Mouse (Mus musculus) myocyte (in vitro differentiated cells): ENCODE measurements around the gene Spop. TPM values are rescaled to one million over a fixed set of nuclear protein-coding genes. Genes with fewer than 3 reads are reported as not detected.

Experiments used
- H3K27me3 ChIP-seq: one replicate; pipeline ENCODE4 v1.6.1; 2011; ENCODE audit not compliant: control insufficient read depth, insufficient read depth, insufficient read length
- H3K36me3 ChIP-seq: one replicate; pipeline ENCODE4 v1.6.1; 2011; ENCODE audit not compliant: control insufficient read depth, insufficient read depth
- H3K4me2 ChIP-seq: one replicate; pipeline ENCODE4 v1.6.1; 2011; ENCODE audit warnings: low read depth, control low read depth
- H3K4me3 ChIP-seq: one replicate; pipeline ENCODE4 v1.5.1; 2011; ENCODE audit warnings: mild to moderate bottlenecking, control low read depth, moderate library complexity
- H3K79me2 ChIP-seq: one replicate; pipeline ENCODE4 v1.6.1; 2011; ENCODE audit not compliant: control insufficient read depth, insufficient read depth
- H3ac ChIP-seq: one replicate; pipeline ENCODE4 v1.6.1; 2011; ENCODE audit not compliant: control insufficient read depth, insufficient read length
- CEBPB ChIP-seq: IDR thresholded peaks from 2 replicates; pipeline ENCODE4 v1.6.1; 2011; ENCODE audit warnings: mild to moderate bottlenecking, moderate library complexity; ENCODE audit not compliant: poor library complexity, insufficient read depth, severe bottlenecking
- E2F4 ChIP-seq: IDR thresholded peaks from one replicate; pipeline ENCODE4 v1.6.1; 2011; ENCODE audit warnings: mild to moderate bottlenecking, control low read depth, moderate library complexity; ENCODE audit not compliant: insufficient read depth
- MAX ChIP-seq: IDR thresholded peaks from one replicate; pipeline ENCODE4 v1.6.1; 2011; ENCODE audit warnings: low read depth, mild to moderate bottlenecking, control low read depth
- MYOD1 ChIP-seq, 3 experiments: IDR thresholded peaks; one replicate each; pipeline ENCODE4 v1.6.1; 2011; ENCODE audit warnings: control low read depth in 2 of 3, low read depth in 2 of 3, mild to moderate bottlenecking in 2 of 3, moderate library complexity in 1 of 3; ENCODE audit not compliant: insufficient read length in 2 of 3, control insufficient read depth in 1 of 3
- MYOG ChIP-seq, 3 experiments: IDR thresholded peaks; one replicate each; pipeline ENCODE4 v1.6.1; 2011; ENCODE audit warnings: control low read depth in 2 of 3, low read depth in 2 of 3, mild to moderate bottlenecking in 2 of 3; ENCODE audit not compliant: insufficient read length in 2 of 3, control insufficient read depth in 1 of 3, insufficient read depth in 1 of 3
- POLR2A ChIP-seq: IDR thresholded peaks from one replicate; pipeline ENCODE4 v1.6.1; 2011; ENCODE audit warnings: low read depth, mild to moderate bottlenecking, control low read depth, moderate library complexity; ENCODE audit not compliant: insufficient read length
- POLR2AphosphoS2 ChIP-seq: IDR thresholded peaks from one replicate; pipeline ENCODE4 v1.6.1; 2011; ENCODE audit warnings: low read depth, control low read depth; ENCODE audit not compliant: insufficient read length
- REST ChIP-seq: IDR thresholded peaks from one replicate; pipeline ENCODE4 v1.6.1; 2011; ENCODE audit warnings: mild to moderate bottlenecking, control low read depth, moderate library complexity; ENCODE audit not compliant: insufficient read depth, insufficient read length
- SRF ChIP-seq: IDR thresholded peaks from one replicate; pipeline ENCODE4 v1.6.1; 2011; ENCODE audit warnings: low read depth; ENCODE audit not compliant: control insufficient read depth, insufficient read length
- TCF12 ChIP-seq: IDR thresholded peaks from one replicate; pipeline ENCODE4 v1.6.1; 2011; ENCODE audit warnings: mild to moderate bottlenecking, control low read depth; ENCODE audit not compliant: poor library complexity, insufficient read depth, severe bottlenecking
- TCF3 ChIP-seq: IDR thresholded peaks from one replicate; pipeline ENCODE4 v1.6.1; 2011; ENCODE audit warnings: low read depth, control low read depth; ENCODE audit not compliant: insufficient read length
- USF1 ChIP-seq: IDR thresholded peaks from one replicate; pipeline ENCODE4 v1.6.1; 2011; ENCODE audit warnings: low read depth, mild to moderate bottlenecking, control low read depth, moderate library complexity
- polyA plus RNA-seq: library from polyadenylated mRNA; unstranded; fragments of >200 nt; fragmentation: generic; extraction: Trizol; gene quantifications from one replicate; pipeline ENCODE4 v1.2.1, GENCODE M21; 2012; ENCODE audit warnings: missing spikeins

Spop gene
- polyA plus RNA-seq, 1 experiment = 54.8 TPM

- H3ac ChIP-seq = no peak overlapping the region
- no peak overlapping the region for H3K4me2 ChIP-seq
- H3K36me3 ChIP-seq = no peaks in the 10 kb centered on the region
- H3K27me3 ChIP-seq = peaks cover 29% of the 10 kb centered on the region
- TF ChIP-seq POLR2AphosphoS2 = no peak
- no peak for TF ChIP-seq SRF
- no peak for TF ChIP-seq REST
- H3K79me2 ChIP-seq = no peaks in the 10 kb centered on the region
- H3K4me3 ChIP-seq = no peak overlapping the region
Observed at GRCm38 (mm10) chr11:95516491-95516911, 102.6 kb downstream of the Spop start.

- TF ChIP-seq SRF = no peak
- TF ChIP-seq MAX = no peak
- no peak for TF ChIP-seq CEBPB
- TF ChIP-seq REST = no peak
- no peak for TF ChIP-seq E2F4
- no peak for TF ChIP-seq MYOD1 (IDR thresholded peaks at IDR 0.05; ENCODE audit: control insufficient read depth in 1 of 3, insufficient read length in 2 of 3, low read depth in 2 of 3)
- no peak for TF ChIP-seq MYOG (IDR thresholded peaks at IDR 0.05; ENCODE audit: control insufficient read depth in 1 of 3, insufficient read depth in 1 of 3, insufficient read length in 2 of 3, low read depth in 2 of 3)
- TF ChIP-seq TCF12 = no peak
- TF ChIP-seq POLR2AphosphoS2 = no peak
- no peak for TF ChIP-seq POLR2A
- H3K4me2 ChIP-seq = no peak overlapping the region
- H3K79me2 ChIP-seq = no peaks in the 10 kb centered on the region
- H3K36me3 ChIP-seq = no peaks in the 10 kb centered on the region
- H3K4me3 ChIP-seq = no peak overlapping the region
- H3K27me3 ChIP-seq = peaks cover 29% of the 10 kb centered on the region
- no peak overlapping the region for H3ac ChIP-seq
Observed at GRCm38 (mm10) chr11:95517162-95517561, 103.3 kb downstream of the Spop start.

GRCm38 (mm10) chr11:95519299-95519698 is 105.4 kb downstream of the Spop start:
- peaks cover 12% of the 10 kb centered on the region for H3K27me3 ChIP-seq
- H3K4me3 ChIP-seq = no peak overlapping the region
- TF ChIP-seq SRF (no peak), MYOD1 (IDR thresholded peaks at IDR 0.05; ENCODE audit: control insufficient read depth in 1 of 3, insufficient read length in 2 of 3, low read depth in 2 of 3) (no peak), REST (no peak), MYOG (IDR thresholded peaks at IDR 0.05; ENCODE audit: control insufficient read depth in 1 of 3, insufficient read depth in 1 of 3, insufficient read length in 2 of 3, low read depth in 2 of 3) (no peak), POLR2AphosphoS2 (no peak), TCF12 (no peak), CEBPB (no peak), MAX (no peak), E2F4 (no peak), POLR2A (no peak), TCF3 (no peak), USF1 (no peak)
- H3K79me2 ChIP-seq = no peaks in the 10 kb centered on the region
- no peak overlapping the region for H3ac ChIP-seq
- H3K36me3 ChIP-seq = no peaks in the 10 kb centered on the region
- H3K4me2 ChIP-seq = no peak overlapping the region

GRCm38 (mm10) chr11:95519996-95520395 is 106.1 kb downstream of the Spop start:
- Histone ChIP-seq H3K79me2 (no peaks in the 10 kb centered on the region), H3K4me3 (no peak overlapping the region), H3K27me3 (peaks cover 12% of the 10 kb centered on the region), H3K36me3 (no peaks in the 10 kb centered on the region), H3ac (no peak overlapping the region), H3K4me2 (no peak overlapping the region)
- no peak for TF ChIP-seq MAX
- TF ChIP-seq MYOD1 (IDR thresholded peaks at IDR 0.05; ENCODE audit: control insufficient read depth in 1 of 3, insufficient read length in 2 of 3, low read depth in 2 of 3) = no peak
- TF ChIP-seq POLR2AphosphoS2 = no peak
- no peak for TF ChIP-seq E2F4
- no peak for TF ChIP-seq TCF12

- H3ac ChIP-seq = no peak overlapping the region
- H3K79me2 ChIP-seq = no peaks in the 10 kb centered on the region
- no peak overlapping the region for H3K4me3 ChIP-seq
- peak overlapping the region; percentile 75 for H3K4me2 ChIP-seq
- no peaks in the 10 kb centered on the region for H3K36me3 ChIP-seq
- TF ChIP-seq MYOG (IDR thresholded peaks at IDR 0.05; ENCODE audit: control insufficient read depth in 1 of 3, insufficient read depth in 1 of 3, insufficient read length in 2 of 3, low read depth in 2 of 3) = peak in 1 of 3 experiments; percentile 65
- no peak for TF ChIP-seq SRF
- peak in 1 of 3 experiments; percentile 67 for TF ChIP-seq MYOD1 (IDR thresholded peaks at IDR 0.05; ENCODE audit: control insufficient read depth in 1 of 3, insufficient read length in 2 of 3, low read depth in 2 of 3)
- H3K27me3 ChIP-seq = peaks cover 14% of the 10 kb centered on the region
Observed at GRCm38 (mm10) chr11:95520456-95521072, 106.7 kb downstream of the Spop start.

- no peak overlapping the region for H3ac ChIP-seq
- TF ChIP-seq MYOG (IDR thresholded peaks at IDR 0.05; ENCODE audit: control insufficient read depth in 1 of 3, insufficient read depth in 1 of 3, insufficient read length in 2 of 3, low read depth in 2 of 3) (no peak), E2F4 (peak; percentile 30)
- peak overlapping the region; percentile 38 for H3K4me2 ChIP-seq
- no peaks in the 10 kb centered on the region for H3K79me2 ChIP-seq
- H3K27me3 ChIP-seq = peaks cover 14% of the 10 kb centered on the region
- no peaks in the 10 kb centered on the region for H3K36me3 ChIP-seq
- H3K4me3 ChIP-seq = no peak overlapping the region
Observed at GRCm38 (mm10) chr11:95521563-95521962, 107.7 kb downstream of the Spop start.
